Mouse (Mus musculus): Measurements from ENCODE around the gene Styx. TPM values are rescaled to one million over a fixed set of nuclear protein-coding genes. Genes with fewer than 3 reads are reported as not detected.

The Styx gene
- total and polyA plus RNA-seq, 3 experiments: 3.8 to 33.4 (median 26.3) TPM

GRCm38 (mm10) chr14:45309646-45310045, 41.2 kb upstream of the Styx start:
- H3K36me3 ChIP-seq (ENCODE audit: control insufficient read depth, insufficient read depth, low read length): no peaks in the 10 kb centered on the region
- H3K79me2 ChIP-seq (replicated peaks; ENCODE audit: control insufficient read depth, insufficient read depth, low read length): peaks cover 4% of the 10 kb centered on the region
- H3K4me1 ChIP-seq (ENCODE audit: control insufficient read depth, insufficient read depth, low read length): peaks cover 3% of the 10 kb centered on the region; the same call in 1 of the 2 replicates
- H3K4me3 ChIP-seq: no peak overlapping the region
- H3K9ac ChIP-seq (ENCODE audit: low read depth, low read length): no peak overlapping the region
- peak; percentile 34 to 38 for DNase-seq
- no peaks in the 10 kb centered on the region for H3K27me3 ChIP-seq (ENCODE audit: control insufficient read depth, insufficient read depth, low read length)
- TF ChIP-seq EP300 (IDR thresholded peaks at IDR 0.05; ENCODE audit: insufficient read depth, low read depth, low read length): no peak
- no peak for TF ChIP-seq POLR2A (IDR thresholded peaks at IDR 0.05; ENCODE audit: insufficient read depth, low read depth, low read length)
- TF ChIP-seq CTCF (IDR thresholded peaks at IDR 0.05): no peak
- H3K27ac ChIP-seq: no peak overlapping the region
- intact Hi-C loops (cut with DNase I): no loop called here
- 54% methylated on average over 13 of the region's 13 CpGs for WGBS

DNA sequence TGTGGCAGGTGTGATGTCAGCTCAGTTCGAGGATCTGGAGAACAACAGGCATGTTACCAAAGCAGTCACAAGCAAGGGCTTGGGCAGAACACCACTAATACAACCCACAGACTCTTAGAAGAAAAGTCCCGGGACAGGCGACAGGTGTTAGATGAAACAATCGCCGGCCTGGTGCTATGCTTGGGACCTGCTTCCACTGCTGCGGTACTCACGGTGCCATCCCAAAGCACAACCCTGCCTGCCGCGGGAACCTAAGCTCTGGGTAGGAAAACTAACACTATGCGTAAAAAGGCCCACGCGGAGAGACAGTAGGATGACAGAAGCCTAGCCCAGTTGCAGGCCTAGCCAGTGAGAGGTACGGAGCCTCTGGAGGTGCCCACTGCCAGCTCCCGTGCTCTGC, 40.8 kb upstream of the Styx start:
- Histone ChIP-seq H3K36me3 (ENCODE audit: control insufficient read depth, insufficient read depth, low read length) (no peaks in the 10 kb centered on the region), H3K4me1 (ENCODE audit: control insufficient read depth, insufficient read depth, low read length) (peaks cover 3% of the 10 kb centered on the region; the same call in 1 of the 2 replicates), H3K4me3 (no peak overlapping the region), H3K27ac (no peak overlapping the region), H3K27me3 (ENCODE audit: control insufficient read depth, insufficient read depth, low read length) (no peaks in the 10 kb centered on the region), H3K9ac (ENCODE audit: low read depth, low read length) (no peak overlapping the region), H3K79me2 (replicated peaks; ENCODE audit: control insufficient read depth, insufficient read depth, low read length) (peaks cover 4% of the 10 kb centered on the region)
- no peak for TF ChIP-seq EP300 (IDR thresholded peaks at IDR 0.05; ENCODE audit: insufficient read depth, low read depth, low read length)
- no peak for TF ChIP-seq CTCF (IDR thresholded peaks at IDR 0.05)
- no peak for TF ChIP-seq POLR2A (IDR thresholded peaks at IDR 0.05; ENCODE audit: insufficient read depth, low read depth, low read length)
- intact Hi-C loops (cut with DNase I): no loop called here
- 86% methylated on average over 14 of the region's 14 CpGs for WGBS
- DNase-seq: no peak

DNA sequence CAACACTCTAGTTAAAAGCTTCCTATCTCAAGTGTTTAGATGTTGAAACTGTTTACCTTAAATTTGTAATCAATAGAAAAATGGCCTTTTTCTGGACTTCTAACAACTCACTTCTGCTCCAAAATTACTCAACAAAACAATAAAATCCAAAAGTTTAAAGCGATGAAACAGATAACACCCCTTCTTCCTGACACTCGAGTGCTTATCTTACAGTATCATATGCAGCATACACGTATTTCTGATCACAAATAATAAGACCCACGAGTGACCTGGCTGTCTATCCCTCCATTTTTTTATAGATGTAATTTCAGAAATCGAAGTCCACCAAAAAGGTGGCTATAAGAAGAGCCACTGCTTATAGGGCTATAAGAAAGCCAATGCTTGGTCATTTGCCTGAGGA, 34.0 kb upstream of the Styx start:
- H3K27me3 ChIP-seq (ENCODE audit: control insufficient read depth, insufficient read depth, low read length): no peaks in the 10 kb centered on the region
- WGBS: 50% methylated on average over 5 of the region's 5 CpGs
- intact Hi-C loops (cut with DNase I): loop anchor here (5.0 kb wide), 1 partner anchor 95 kb away; the partner anchor contains the start of gene Txndc16
- peaks cover 7% of the 10 kb centered on the region for H3K36me3 ChIP-seq (ENCODE audit: control insufficient read depth, insufficient read depth, low read length)
- peaks cover 4% of the 10 kb centered on the region for H3K79me2 ChIP-seq (replicated peaks; ENCODE audit: control insufficient read depth, insufficient read depth, low read length)
- DNase-seq: no peak
- no peak overlapping the region for H3K9ac ChIP-seq (ENCODE audit: low read depth, low read length)
- H3K4me3 ChIP-seq: peak overlapping the region; percentile 91; the same call in 1 of the 2 replicates
- H3K27ac ChIP-seq: peak overlapping the region; percentile 93; the same call in 1 of the 2 replicates
- no peak for TF ChIP-seq CTCF (IDR thresholded peaks at IDR 0.05)
- no peak for TF ChIP-seq POLR2A (IDR thresholded peaks at IDR 0.05; ENCODE audit: insufficient read depth, low read depth, low read length)
- no peak for TF ChIP-seq EP300 (IDR thresholded peaks at IDR 0.05; ENCODE audit: insufficient read depth, low read depth, low read length)
- peaks cover 2% of the 10 kb centered on the region; the same call in 1 of the 2 replicates for H3K4me1 ChIP-seq (ENCODE audit: control insufficient read depth, insufficient read depth, low read length)

DNA sequence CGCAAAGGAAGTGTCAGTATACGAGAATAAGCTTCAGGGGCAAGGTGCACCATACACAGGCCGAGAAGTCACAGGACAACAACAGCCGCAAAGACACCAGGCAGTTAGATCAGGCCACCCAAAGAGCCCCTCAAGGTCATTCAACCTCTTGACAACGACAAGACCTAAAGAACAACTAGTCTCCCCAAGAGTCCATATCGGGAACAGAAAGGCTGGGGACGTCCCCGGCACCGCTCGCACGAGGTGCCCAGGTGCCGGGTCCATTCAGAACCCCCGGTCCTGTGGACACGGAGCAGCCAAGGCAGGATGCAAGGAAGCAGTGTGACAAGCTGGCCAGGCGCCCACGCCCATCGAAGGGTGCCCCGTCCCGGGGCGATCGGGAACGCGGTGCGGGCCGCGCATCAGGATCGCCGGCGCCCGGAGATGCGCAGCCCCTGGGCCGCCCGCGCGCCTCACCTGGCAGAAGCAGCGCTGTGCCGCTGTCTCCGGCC, 32.9 kb upstream of the Styx start:
- peak overlapping the region; percentile 91 for H3K4me3 ChIP-seq
- no peak for DNase-seq
- peaks cover 2% of the 10 kb centered on the region; the same call in 1 of the 2 replicates for H3K4me1 ChIP-seq (ENCODE audit: control insufficient read depth, insufficient read depth, low read length)
- peak overlapping the region; percentile 93 for H3K27ac ChIP-seq
- TF ChIP-seq CTCF (IDR thresholded peaks at IDR 0.05) (no peak), POLR2A (IDR thresholded peaks at IDR 0.05; ENCODE audit: insufficient read depth, low read depth, low read length) (no peak), EP300 (IDR thresholded peaks at IDR 0.05; ENCODE audit: insufficient read depth, low read depth, low read length) (no peak)
- peaks cover 7% of the 10 kb centered on the region for H3K36me3 ChIP-seq (ENCODE audit: control insufficient read depth, insufficient read depth, low read length)
- under 1% methylated on average over 38 of the region's 38 CpGs for WGBS
- H3K9ac ChIP-seq (ENCODE audit: low read depth, low read length): peak overlapping the region; percentile 85
- peaks cover 4% of the 10 kb centered on the region for H3K79me2 ChIP-seq (replicated peaks; ENCODE audit: control insufficient read depth, insufficient read depth, low read length)
- H3K27me3 ChIP-seq (ENCODE audit: control insufficient read depth, insufficient read depth, low read length): no peaks in the 10 kb centered on the region
- intact Hi-C loops (cut with DNase I): loop anchor here (5.0 kb wide), 1 partner anchor 96 kb away; the partner anchor contains the start of gene Txndc16

DNA sequence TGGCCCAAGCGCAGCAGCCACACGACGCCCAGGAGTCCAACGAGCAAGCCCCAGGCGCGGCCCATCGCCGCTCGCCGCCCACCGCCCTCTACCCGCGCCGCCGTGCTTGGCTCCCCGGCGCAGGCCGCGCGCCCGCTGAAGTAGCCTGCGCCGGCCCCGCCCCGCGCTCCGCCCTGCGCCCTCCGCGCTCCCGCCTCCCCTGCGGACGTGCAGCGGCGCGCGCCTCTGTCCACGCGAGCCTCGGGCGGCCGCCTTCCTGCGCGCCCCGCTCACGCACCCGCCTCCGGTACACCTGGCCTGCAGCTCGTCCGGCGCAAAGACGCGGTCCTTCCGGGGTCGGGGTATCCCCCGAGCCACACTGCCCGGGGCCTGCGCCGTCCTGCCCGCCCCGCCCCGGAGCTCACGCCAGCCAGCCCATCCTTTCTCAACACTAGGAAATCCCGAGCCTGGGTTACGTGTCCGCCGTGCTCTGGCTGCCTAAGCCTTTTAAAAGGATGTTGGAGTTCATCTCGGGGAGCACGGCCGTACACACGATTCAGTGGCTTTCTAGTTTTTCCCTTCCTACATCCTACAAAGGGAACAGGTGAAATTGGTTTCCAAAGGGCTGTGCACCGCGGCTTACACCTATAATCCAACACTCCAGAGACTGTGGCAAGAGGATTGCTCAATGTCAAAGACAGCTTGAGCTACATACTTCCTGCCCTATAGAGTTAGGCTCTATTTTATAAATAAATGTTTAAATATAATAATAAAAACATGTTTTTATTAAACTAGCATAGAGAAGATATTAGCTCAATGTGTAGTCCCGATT, 32.3 kb upstream of the Styx start, which contains the start of gene Ero1l:
TSS of gene Ero1l (minus strand) at position 346 of the 811 bp plus-strand sequence.
- TF ChIP-seq EP300 (IDR thresholded peaks at IDR 0.05; ENCODE audit: insufficient read depth, low read depth, low read length) (no peak), POLR2A (IDR thresholded peaks at IDR 0.05; ENCODE audit: insufficient read depth, low read depth, low read length) (peak; percentile 62), CTCF (IDR thresholded peaks at IDR 0.05) (no peak)
- DNase-seq: peak; percentile 94 to 95
- peaks cover 2% of the 10 kb centered on the region; the same call in 1 of the 2 replicates for H3K4me1 ChIP-seq (ENCODE audit: control insufficient read depth, insufficient read depth, low read length)
- peak within 1 kb of the TSS; percentile 91 for H3K4me3 ChIP-seq
- 2% methylated on average over 70 of the region's 74 CpGs for WGBS
- no peaks in the 10 kb centered on the region for H3K27me3 ChIP-seq (ENCODE audit: control insufficient read depth, insufficient read depth, low read length)
- H3K79me2 ChIP-seq (replicated peaks; ENCODE audit: control insufficient read depth, insufficient read depth, low read length): peaks cover 4% of the 10 kb centered on the region
- intact Hi-C loops (cut with DNase I): loop anchor here (5.0 kb wide), 1 partner anchor 96 kb away; the partner anchor contains the start of gene Txndc16
- peak within 1 kb of the TSS; percentile 85 for H3K9ac ChIP-seq (ENCODE audit: low read depth, low read length)
- peaks cover 7% of the 10 kb centered on the region for H3K36me3 ChIP-seq (ENCODE audit: control insufficient read depth, insufficient read depth, low read length)
- peak within 1 kb of the TSS; percentile 93 for H3K27ac ChIP-seq
